ENCODE assay signal across 10 mouse cellular contexts in the genomic region with DNA sequence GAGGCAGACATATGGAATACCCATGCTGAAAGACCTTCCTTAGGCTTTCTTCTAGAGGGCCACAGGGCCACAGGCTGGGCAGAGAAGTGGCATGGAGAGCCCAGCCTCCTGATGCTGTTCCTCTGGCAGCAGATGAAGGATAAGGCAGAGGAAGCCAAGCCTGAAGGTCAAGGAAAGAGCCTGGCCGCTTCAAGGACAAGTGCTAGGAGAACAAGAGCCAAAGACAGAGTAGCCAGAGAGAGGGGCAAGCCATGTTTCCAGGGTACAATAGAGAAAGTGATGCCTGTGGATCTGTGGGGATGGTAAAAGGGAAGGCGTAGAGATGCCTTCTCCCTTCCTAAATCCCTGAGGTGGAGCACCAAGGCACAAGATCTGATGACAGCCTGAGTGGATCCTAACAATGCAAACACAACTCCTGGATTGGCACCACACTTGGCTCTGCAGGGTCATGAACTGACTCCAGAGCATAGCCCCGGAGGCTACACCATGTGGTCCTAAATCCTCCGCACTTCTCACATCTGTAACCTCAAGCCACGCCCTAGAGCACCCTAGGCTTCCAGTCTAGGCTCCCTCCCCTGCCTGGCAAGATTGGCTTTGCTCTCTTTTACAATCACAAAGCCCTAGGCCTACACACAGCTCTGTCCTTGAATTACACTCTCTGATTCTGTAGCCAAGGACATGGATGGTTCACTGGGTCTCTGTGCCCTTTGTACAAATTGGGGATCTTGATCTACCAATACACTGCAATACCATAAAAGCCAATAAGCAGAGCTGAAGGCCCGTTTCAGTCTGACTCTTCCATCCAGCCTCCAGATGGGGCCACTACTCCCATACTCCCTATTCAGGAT.
DNase-seq lines count a peak whose midpoint lies in the region; ATAC-seq and TF ChIP-seq lines count a peak whose summit lies in the region.
"Had no signal": no experiment of that assay in that cellular context is flagged by ENCODE, and none has a peak within 500 bp of the region (broad histone marks: within the 10 kb centered on the region; RNA-seq: fewer than 3 reads in every experiment).

No protein-coding gene starts in this region.

- no peak overlapping the region for H3K4me2 ChIP-seq in lung, embryonic 15.5 days
- H3K4me2 ChIP-seq in hindbrain, embryonic 13.5 days, result no peak overlapping the region
- H3K4me2 ChIP-seq in neural tube, embryonic 14.5 days (ENCODE audit: low read depth, low read length), result no peak overlapping the region
- H3K4me2 ChIP-seq in liver, embryonic 11.5 days, result no peak overlapping the region
- H3K4me2 ChIP-seq: embryonic facial prominence, embryonic 13.5 days; limb, embryonic 12.5 days had no signal

- ATAC-seq in lung, embryonic 15.5 days (ENCODE audit: borderline replicate concordance, extremely low read depth, low FRiP score, low TSS enrichment), result no peak
- ATAC-seq in hindbrain, embryonic 13.5 days (ENCODE audit: low FRiP score), result no peak
- no peak for ATAC-seq in neural tube, embryonic 14.5 days (ENCODE audit: low read depth)
- no peak for ATAC-seq in liver, embryonic 11.5 days (replicated peaks; ENCODE audit: low FRiP score)

- H3K9me3 ChIP-seq in lung, embryonic 15.5 days, result no peaks in the 10 kb centered on the region
- H3K9me3 ChIP-seq in hindbrain, embryonic 13.5 days, result no peaks in the 10 kb centered on the region
- no peaks in the 10 kb centered on the region for H3K9me3 ChIP-seq in neural tube, embryonic 14.5 days (ENCODE audit: control insufficient read depth, low read length)
- H3K9me3 ChIP-seq in liver, embryonic 11.5 days (ENCODE audit: control insufficient read depth, low read length), result no peaks in the 10 kb centered on the region
- H3K9me3 ChIP-seq: embryonic facial prominence, embryonic 13.5 days; limb, embryonic 12.5 days had no signal

- no peaks in the 10 kb centered on the region for H3K27me3 ChIP-seq in heart, adult 2 months (ENCODE audit: control insufficient read depth, insufficient read depth, low read length)
- H3K27me3 ChIP-seq in lung, embryonic 15.5 days, result no peaks in the 10 kb centered on the region
- no peaks in the 10 kb centered on the region for H3K27me3 ChIP-seq in hindbrain, embryonic 13.5 days
- H3K27me3 ChIP-seq in neural tube, embryonic 14.5 days (ENCODE audit: control insufficient read depth, insufficient read depth, low read length), result no peaks in the 10 kb centered on the region
- H3K27me3 ChIP-seq in liver, embryonic 11.5 days (replicated peaks; ENCODE audit: control insufficient read depth, insufficient read depth, low read length), result no peaks in the 10 kb centered on the region
- H3K27me3 ChIP-seq: embryonic facial prominence, embryonic 13.5 days; limb, embryonic 12.5 days had no signal

- H3K4me1 ChIP-seq in heart, adult 2 months (ENCODE audit: control insufficient read depth, insufficient read depth, low read length), result peaks cover 24% of the 10 kb centered on the region
- peaks cover 35% of the 10 kb centered on the region for H3K4me1 ChIP-seq in lung, embryonic 15.5 days
- H3K4me1 ChIP-seq in lung, adult 2 months (ENCODE audit: control insufficient read depth, insufficient read depth, low read length), result peaks cover 2% of the 10 kb centered on the region; the same call in 1 of the 2 replicates
- H3K4me1 ChIP-seq in hindbrain, embryonic 13.5 days (replicated peaks), result peaks cover 80% of the 10 kb centered on the region
- H3K4me1 ChIP-seq in neural tube, embryonic 14.5 days (ENCODE audit: control insufficient read depth, insufficient read depth, low read length), result peaks cover 33% of the 10 kb centered on the region
- 0 out of 2 replicates have a peak, but pooled peaks cover 2% of the 10 kb centered on the region for H3K4me1 ChIP-seq in liver, embryonic 11.5 days (replicated peaks; ENCODE audit: control insufficient read depth, insufficient read depth, low read length)

- H3K36me3 ChIP-seq in heart, adult 2 months (ENCODE audit: control insufficient read depth, insufficient read depth, low read length), result no peaks in the 10 kb centered on the region; the same call in 1 of the 2 replicates
- H3K36me3 ChIP-seq in lung, embryonic 15.5 days, result no peaks in the 10 kb centered on the region
- H3K36me3 ChIP-seq in hindbrain, embryonic 13.5 days, result no peaks in the 10 kb centered on the region
- no peaks in the 10 kb centered on the region for H3K36me3 ChIP-seq in neural tube, embryonic 14.5 days (ENCODE audit: control insufficient read depth, insufficient read depth, low read length)
- no peaks in the 10 kb centered on the region for H3K36me3 ChIP-seq in liver, embryonic 11.5 days (ENCODE audit: control insufficient read depth, insufficient read depth, low read length)
- H3K36me3 ChIP-seq: limb, embryonic 12.5 days had no signal

- peak; percentile 32 for TF ChIP-seq CTCF in heart, adult 2 months (IDR thresholded peaks at IDR 0.05)
- TF ChIP-seq CTCF in lung, adult 2 months (IDR thresholded peaks at IDR 0.05; ENCODE audit: insufficient read depth, low read length), result no peak

- 62% methylated on average over 6 of the region's 6 CpGs for WGBS in heart, adult 2 months
- 67% methylated on average over 6 of the region's 6 CpGs for WGBS in lung, embryonic 15.5 days
- WGBS in lung, adult 2 months, result 57% methylated on average over 6 of the region's 6 CpGs
- 70% methylated on average over 6 of the region's 6 CpGs for WGBS in hindbrain, embryonic 13.5 days
- 64% methylated on average over 6 of the region's 6 CpGs for WGBS in neural tube, embryonic 14.5 days
- 80% methylated on average over 6 of the region's 6 CpGs for WGBS in liver, embryonic 11.5 days

- H3K79me2 ChIP-seq in heart, adult 2 months (replicated peaks; ENCODE audit: control insufficient read depth, insufficient read depth, low read length), result no peaks in the 10 kb centered on the region

- TF ChIP-seq POLR2A in heart, adult 2 months (IDR thresholded peaks at IDR 0.05; ENCODE audit: insufficient read depth, low read depth, low read length), result no peak
- TF ChIP-seq POLR2A in lung, adult 2 months (IDR thresholded peaks at IDR 0.05; ENCODE audit: borderline replicate concordance, extremely low read depth, low read depth, low read length), result no peak

- intact Hi-C loops in heart, adult 2 months (cut with DNase I), result no loop called here
- intact Hi-C loops in heart, postnatal 14 days (cut with DNase I), result no loop called here

- peak overlapping the region; percentile 84 for H3K27ac ChIP-seq in heart, adult 2 months
- H3K27ac ChIP-seq in lung, embryonic 15.5 days, result peak overlapping the region; percentile 76
- H3K27ac ChIP-seq in hindbrain, embryonic 13.5 days, result peak overlapping the region; percentile 79
- peak overlapping the region; percentile 55 for H3K27ac ChIP-seq in neural tube, embryonic 14.5 days (ENCODE audit: low read depth, low read length)
- H3K27ac ChIP-seq in liver, embryonic 11.5 days (ENCODE audit: low read depth, low read length), result no peak overlapping the region
- H3K27ac ChIP-seq: limb, embryonic 12.5 days had no signal

- DNase-seq in heart, adult 2 months, result no peak
- DNase-seq in heart, postnatal 14 days, result no peak
- DNase-seq in lung, adult 2 months, result no peak
- DNase-seq in spleen, postnatal 14 days (ENCODE audit: low spot score in 2 of 2), result no peak
- no peak for DNase-seq in liver, embryonic 11.5 days (ENCODE audit: low spot score)

- H3K9ac ChIP-seq in heart, adult 2 months (ENCODE audit: low read depth, low read length), result no peak overlapping the region
- H3K9ac ChIP-seq in lung, embryonic 15.5 days, result no peak overlapping the region
- peak overlapping the region; percentile 36; the same call in 1 of the 2 replicates for H3K9ac ChIP-seq in hindbrain, embryonic 13.5 days
- H3K9ac ChIP-seq in neural tube, embryonic 14.5 days (replicated peaks; ENCODE audit: low read depth, low read length), result no peak overlapping the region
- no peak overlapping the region for H3K9ac ChIP-seq in liver, embryonic 11.5 days (ENCODE audit: low read depth, low read length)
- H3K9ac ChIP-seq: embryonic facial prominence, embryonic 13.5 days; limb, embryonic 12.5 days had no signal

- TF ChIP-seq EP300 in heart, adult 2 months (IDR thresholded peaks at IDR 0.05; ENCODE audit: insufficient read depth, low read depth, low read length), result no peak

- H3K4me3 ChIP-seq in heart, adult 2 months, result no peak overlapping the region
- H3K4me3 ChIP-seq in lung, embryonic 15.5 days, result no peak overlapping the region
- no peak overlapping the region for H3K4me3 ChIP-seq in lung, adult 2 months (replicated peaks; ENCODE audit: extremely low read depth, low read depth, low read length)
- H3K4me3 ChIP-seq in hindbrain, embryonic 13.5 days, result no peak overlapping the region
- no peak overlapping the region for H3K4me3 ChIP-seq in neural tube, embryonic 14.5 days (ENCODE audit: low read depth, low read length)
- H3K4me3 ChIP-seq in liver, embryonic 11.5 days (ENCODE audit: low read depth, low read length), result no peak overlapping the region
- H3K4me3 ChIP-seq: embryonic facial prominence, embryonic 13.5 days; limb, embryonic 12.5 days had no signal
